Mouse (Mus musculus): ENCODE results near the gene Med21.

Med21 gene

DNA sequence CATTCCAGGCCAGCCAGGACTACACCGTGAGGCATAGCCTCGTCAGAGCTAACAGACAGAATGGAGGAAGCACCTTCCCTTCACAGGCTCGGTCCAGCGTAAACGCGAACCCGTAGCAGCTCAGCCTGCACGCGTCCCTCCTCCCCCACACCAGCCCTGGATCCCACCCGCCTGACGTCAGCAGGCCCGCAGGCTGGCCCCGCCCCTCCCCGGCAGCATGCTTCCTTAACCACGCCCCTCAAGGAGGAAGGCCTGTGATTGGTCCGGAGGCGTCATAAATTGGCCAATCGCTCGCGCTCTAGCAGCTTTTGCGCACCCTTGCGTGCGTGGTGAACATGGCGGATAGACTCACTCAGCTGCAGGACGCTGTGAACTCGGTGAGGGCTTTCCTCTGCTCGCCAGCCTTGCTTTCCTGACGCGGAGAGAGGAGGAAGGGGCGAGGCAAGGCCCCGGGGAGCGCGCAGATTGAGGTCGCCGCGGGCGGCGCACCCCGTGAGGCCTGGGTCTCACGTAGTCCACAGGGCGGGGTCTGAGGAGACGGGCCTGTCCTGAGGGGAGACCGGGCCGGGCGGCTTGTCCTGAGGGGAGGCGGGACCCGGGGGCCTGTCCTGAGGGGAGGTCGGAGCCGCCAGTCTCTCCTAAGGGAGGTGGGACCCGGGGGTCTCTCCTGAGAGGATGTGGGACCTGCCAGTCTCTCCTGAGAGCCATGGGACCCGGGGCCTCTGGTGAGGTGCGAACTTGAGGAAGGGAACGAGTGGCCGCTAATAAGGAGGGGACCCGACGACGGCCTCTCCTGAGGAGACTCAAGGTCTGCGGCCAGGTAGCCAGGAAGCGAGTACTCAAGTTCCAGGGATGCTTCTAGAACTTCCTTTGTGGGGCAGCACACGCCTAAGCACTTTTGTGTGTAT is at the start of gene Med21, which contains the start of gene Tm7sf3:
Gene Med21, plus strand, starts transcription at position 272 of the 908 bp plus-strand sequence.
Gene Tm7sf3, minus strand, starts transcription at position 549 of the 908 bp plus-strand sequence.
- peak; percentile 98 to 99 for DNase-seq

DNA sequence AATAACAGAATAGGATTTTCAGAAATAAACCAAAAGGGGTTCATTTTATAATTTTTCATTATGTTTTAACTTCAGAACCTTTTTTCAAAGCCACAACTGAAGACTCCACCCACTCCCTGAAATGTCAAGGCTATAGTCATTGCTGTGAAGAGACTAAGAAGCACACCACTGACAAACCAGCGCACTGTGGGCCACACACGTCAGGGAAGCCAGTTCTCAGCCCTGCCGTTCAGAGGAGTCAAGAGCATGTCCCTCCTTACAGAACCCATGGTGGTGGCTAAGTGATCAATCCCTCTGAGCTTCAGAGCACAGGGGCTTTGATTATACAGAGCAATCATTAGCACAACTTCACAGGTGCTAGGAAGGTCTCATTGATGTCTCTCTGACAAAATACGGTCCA is 39.7 kb upstream of the Med21 start:
- DNase-seq: no peak

DNA sequence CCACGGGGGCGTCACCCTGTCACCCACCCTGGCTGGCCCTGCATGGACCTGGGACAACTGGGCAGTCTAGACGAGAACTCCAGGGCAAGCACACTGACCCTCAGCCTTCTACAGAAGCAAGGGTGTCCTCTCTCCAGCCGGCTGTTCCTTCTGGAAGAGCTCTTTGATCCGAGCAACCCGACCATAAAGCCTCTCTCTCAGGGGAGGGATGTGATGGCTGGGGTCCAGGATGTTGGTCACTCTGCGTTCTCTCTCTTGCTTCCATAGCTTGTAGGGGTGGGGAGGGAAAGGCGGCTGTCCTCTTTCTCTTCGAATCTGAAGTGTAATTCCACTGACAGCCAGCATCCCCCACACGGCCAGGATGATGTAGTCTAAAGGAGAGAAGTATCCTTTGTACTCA is 38.7 kb upstream of the Med21 start:
- DNase-seq: no peak

DNA sequence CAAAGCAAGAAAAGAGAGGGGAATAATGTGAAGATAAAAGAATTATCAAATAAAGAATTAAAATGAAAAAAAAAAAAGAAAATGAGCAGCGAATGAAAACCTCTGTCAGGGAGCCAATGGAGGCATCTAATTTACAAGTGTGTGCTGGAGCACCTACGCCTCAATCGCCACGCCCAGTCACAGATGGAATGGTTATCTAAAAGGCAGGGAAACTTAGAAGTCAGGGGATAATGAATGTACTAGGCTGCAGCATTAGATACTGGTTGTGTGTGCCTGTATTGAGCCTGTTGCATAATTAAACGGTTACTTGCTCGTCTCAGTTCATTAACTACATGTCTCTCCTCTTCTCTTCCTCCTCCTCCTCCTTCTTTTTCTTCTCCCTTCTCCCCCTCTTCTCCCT is 31.0 kb upstream of the Med21 start:
- DNase-seq: no peak

DNA sequence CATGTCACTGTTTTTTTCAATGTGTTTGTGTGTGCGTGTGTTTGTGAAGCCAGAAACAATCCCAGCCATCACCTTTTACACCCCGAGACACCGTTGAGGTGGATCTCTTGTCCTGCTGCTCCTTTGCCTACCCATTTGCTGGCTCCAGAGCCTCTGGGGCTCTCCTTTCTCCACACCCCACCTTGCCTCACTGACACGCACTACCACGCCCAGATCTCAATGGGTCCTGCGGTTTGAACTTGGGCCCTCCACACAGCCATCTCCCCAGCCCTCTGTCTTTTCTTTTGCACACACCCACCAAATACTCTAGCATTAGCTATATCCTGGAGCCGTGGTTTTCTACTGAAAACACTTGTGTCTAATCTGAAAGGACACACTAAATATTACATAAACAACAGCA is 30.4 kb upstream of the Med21 start:
- DNase-seq: no peak

DNA sequence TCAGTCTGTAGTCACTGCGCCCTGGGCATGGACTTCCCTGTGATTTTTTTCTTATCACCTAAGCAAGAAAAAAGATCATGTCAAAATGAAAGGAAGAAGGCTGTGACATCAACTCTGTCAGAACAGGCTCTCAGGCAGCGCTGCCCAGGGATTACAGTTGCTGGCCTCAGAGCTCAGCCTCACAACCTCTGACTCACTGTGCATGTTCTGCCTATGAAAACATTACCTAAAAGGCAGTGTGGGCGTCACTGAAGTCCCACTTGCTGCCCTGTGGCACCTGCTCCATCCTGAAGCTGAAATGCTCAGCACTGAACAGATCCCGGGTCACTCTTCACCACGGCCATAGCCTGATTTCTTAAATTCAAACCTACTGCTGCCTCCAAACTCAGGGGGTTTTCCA is 29.6 kb upstream of the Med21 start:
- DNase-seq: no peak

DNA sequence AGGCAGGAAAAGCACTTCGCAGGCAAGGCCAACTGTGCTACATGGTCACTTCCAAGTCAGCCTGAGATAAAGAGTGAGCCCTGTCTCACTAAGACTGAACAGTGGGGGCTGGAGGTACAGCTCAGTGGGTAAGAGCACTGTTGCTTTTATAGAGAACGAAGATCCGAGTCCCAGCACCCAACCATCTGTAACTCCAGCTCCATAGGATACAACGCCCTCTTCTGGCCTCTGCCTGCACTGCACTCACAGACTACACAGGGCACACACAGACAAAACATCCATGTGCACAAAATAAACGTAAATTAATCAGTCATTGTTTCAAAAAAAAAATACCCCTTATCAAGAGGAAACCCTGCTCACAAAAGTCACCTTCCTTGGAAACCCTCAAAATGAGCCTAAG is 28.4 kb upstream of the Med21 start:
- DNase-seq: no peak

DNA sequence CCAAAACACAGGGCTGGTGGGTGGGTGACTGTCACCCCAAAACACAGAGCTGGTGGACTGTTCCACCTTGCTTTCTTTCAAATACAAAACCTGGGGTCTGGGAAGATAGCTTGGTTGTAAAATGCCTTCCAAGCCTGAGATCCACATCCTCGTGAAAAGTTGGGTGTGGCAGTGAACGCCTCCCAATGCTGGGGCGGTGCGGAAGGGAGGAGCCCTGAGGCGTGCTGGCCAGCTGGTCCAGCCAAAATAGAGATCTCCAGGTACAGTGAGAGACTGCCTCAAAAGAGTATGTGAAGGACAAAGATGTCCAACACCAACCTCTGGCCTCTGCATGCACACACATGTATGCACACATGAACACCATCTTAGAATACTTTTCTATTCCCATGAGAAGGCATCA is 27.8 kb upstream of the Med21 start:
- no peak for DNase-seq

DNA sequence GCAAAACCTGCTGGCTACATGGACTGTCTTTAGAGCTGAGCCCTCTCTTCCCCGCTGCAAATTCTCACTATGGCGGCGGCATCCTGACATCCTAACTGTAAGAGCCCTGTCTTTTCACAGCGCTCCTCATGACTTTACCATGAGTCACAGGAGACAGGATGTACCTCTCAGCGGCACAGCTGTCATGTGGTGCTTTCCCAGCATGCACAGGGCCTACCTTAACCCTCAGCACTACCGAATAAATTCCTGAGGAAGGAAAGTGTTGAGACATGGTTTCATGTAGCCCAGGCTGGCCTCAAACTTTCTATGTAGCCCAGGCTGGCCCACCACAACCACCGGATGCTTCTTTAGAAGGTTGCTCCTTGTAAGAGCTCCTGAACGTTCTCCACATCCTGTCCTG is 26.5 kb upstream of the Med21 start:
- DNase-seq: no peak

DNA sequence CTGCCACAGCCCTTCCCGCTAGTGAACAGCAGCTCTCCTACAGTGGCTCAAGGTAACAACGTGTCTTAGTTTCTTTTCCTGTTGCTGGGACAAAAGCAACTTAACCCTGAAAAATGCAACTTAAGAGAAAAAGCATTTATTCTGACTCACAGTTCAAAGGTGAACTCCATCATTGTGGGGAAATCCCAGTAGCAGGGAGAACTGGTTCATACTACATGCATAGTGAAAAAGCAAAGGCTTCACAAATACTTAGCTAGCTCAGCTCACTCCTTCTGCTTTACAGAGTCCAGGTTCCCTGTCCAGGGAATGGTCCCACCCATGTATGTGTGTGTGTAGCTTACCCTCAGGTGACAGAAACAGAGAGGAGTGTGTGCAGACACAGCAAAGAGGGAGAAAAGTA is 25.7 kb upstream of the Med21 start:
- DNase-seq: no peak

DNA sequence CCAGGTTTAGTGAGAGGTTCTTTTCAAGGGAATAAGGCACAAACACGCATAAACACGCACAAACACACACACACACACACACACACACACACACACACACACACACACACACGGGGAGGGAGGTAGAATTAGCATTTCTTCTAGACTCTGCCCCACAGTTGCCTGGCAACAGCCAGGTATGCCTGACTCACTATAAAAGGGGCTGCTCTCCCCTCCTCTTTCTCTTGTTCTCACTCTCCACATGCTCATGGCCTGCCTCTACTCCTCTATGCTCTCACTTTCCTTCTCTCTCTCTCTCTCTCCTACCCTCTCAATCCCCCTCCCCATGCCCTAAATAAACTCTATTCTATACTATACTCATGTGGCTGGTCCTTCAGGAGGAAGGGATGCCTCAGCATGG is 14.2 kb upstream of the Med21 start:
- DNase-seq: no peak

DNA sequence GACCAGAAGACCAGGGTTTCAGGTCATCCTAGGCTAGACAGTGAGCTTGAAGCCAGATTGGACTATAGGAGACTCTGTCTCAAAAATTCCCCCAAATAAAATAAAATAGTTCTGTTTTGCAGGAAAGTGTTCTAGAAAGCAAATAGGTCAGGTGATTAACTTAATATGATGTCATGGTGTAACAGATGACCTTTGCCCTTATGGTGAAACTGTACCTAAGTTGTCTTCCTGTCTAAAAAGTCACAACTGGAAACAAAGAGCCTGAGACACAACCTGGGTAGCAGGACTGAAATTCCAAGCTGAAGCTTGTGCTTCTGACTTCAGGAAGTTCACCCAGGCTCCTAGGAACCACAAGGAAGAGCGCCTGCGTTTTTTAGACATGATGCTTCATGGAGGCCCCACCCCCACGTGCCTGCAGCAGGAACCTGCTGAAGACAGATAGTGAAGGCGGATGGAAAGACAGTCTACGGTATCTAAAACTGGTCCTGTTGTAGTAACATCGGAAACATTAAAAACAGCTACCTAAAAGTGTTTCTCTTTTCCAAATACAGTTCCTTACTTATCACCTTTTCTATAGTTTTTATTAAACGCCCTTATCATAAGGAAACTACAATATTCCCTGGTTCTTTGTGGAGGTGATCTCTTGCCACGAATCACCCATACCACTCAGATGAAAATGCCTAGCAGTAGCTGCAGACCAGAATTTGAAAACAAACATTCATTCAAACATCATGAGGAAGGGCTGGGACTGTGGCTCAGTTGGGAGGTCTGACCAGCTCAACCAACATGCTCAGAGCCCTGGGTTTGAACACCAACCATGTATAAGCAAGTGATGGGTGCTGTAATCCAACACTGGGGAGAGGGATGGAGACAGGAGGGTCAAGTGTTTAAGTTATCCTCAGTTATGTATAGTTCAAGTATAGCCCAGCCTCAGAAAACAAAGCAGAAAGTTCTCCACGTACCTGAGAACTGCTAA is 12.3 kb upstream of the Med21 start:
- no peak for DNase-seq

DNA sequence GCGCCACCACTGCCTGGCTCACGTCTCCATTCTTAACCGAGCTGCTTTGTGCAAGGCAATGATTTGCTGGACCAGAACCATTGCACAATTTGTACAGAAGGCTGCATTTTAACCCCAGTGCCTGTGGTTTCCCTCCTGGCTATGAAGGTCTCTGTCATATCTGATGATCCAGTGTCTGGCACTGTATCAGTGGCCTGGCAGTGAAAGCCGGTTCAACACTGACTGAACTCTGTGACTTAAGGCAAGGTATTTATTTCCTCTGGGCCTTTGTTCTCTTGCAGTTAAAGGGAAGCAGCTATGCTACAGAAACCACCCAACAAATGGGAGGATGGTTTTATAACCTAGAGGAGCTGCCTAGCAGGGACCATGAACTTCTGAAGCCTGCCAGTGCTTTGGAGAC is 11.4 kb upstream of the Med21 start:
- DNase-seq: no peak

DNA sequence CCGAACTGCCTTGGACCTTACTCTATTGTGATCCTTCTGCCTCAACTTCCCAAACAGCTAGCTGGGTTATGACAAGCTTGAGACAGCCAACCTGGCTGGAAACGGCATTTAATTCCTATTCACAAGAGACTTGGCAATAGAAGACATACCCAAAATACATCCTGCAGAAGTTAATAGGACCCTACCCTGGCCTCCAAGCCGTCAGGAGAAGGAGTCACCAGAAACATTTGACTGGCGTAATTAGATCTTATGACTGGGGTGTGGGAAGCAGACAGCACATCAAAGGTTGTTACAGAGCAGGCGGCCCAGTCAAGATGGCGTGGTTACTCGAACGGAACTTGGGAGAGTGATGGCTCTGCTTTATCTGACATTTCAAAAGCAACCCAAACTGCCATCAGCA is 10.5 kb upstream of the Med21 start:
- no peak for DNase-seq

DNA sequence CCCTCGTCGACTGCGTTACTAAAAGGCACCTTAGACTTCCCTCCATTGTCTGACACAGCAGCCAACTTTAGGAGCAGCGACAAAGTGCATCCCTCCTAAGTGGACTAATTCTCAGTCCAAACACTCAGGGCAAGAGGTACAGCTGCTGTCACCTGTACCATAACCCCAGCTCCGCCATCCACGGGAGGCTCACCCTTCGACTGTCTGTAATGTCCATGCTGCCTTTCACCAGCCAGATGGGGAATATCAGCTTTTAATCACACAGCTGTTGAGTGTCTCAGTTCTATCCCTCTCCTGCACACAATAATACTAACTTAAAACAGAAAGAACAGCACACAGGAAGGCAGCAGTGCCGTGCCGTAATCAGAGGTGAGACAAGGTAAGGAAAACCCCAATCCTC is 9.9 kb upstream of the Med21 start:
- DNase-seq: no peak

DNA sequence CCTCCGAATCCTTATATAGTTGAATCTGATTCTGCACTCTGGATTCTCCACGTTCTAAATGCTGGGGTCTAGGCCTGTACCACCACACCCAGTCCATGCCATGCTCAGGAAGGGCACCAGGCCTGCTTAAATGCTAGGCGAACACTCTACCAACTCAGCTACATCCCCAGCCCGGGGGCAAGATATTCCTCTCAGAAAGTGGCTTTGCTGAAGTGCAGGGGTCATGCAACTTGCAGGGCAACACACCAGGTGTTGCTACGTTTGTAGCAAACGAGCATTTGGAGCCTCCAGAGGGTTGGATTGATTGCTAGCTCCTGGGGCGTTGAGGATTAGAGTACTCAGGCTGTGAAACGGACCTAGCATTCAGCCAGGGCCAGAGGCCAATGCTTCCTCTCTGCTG is 9.2 kb upstream of the Med21 start:
- no peak for DNase-seq

DNA sequence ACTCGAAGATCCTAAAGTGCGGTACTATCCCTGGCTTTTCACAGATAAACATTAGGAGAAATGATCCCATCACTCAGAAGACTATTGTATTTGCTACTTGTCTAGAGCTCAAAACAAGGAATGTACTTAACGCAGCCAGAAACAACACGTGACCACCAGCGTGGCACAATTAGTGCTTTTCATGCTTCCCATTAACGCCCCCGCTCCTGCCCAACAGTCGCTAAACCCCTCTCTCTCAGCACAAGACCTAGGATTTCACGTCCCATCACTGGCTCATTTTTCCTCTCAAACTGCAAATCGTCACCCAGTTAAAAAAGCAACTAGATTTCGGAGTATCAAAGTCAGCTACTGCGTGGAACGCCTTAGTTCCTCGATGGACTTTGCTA is 8.7 kb upstream of the Med21 start:
- peak; percentile 37 to 44 for DNase-seq

DNA sequence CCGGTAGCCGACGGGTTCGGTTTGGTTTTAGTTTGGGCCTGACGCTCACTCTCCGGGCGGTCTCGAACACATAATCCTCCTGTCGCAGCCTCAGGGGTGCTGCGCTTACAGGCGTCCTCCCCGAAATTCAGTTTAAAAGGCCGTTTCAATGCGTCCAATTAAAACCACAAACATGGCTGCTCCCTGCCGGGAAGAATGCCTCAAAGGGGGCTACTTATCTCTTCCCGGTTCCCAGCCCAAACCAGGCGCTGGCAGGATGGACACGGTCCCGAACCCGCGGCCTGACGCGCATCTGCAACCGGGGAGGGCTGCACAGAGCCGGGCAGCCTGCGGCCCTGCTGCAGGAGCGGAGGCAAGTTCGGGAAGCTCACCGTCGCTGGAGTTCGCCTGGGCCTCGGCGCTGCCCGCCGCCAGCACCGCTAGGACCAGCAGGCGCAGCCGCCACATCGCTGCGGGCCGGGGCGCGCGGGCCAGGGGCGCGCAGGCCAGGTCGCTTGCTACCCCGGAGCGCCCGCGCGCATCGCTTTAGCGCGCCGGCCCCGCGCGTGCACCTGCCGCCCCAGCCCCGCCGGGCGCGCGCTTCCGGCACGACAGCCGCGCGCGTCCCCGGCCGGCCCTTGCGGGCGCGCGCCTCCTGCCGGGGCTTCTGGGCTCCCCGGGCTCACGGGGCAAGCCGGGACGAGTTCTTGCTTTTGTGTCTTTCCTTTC is 8.2 kb upstream of the Med21 start:
- DNase-seq: peak; percentile 62 to 68

DNA sequence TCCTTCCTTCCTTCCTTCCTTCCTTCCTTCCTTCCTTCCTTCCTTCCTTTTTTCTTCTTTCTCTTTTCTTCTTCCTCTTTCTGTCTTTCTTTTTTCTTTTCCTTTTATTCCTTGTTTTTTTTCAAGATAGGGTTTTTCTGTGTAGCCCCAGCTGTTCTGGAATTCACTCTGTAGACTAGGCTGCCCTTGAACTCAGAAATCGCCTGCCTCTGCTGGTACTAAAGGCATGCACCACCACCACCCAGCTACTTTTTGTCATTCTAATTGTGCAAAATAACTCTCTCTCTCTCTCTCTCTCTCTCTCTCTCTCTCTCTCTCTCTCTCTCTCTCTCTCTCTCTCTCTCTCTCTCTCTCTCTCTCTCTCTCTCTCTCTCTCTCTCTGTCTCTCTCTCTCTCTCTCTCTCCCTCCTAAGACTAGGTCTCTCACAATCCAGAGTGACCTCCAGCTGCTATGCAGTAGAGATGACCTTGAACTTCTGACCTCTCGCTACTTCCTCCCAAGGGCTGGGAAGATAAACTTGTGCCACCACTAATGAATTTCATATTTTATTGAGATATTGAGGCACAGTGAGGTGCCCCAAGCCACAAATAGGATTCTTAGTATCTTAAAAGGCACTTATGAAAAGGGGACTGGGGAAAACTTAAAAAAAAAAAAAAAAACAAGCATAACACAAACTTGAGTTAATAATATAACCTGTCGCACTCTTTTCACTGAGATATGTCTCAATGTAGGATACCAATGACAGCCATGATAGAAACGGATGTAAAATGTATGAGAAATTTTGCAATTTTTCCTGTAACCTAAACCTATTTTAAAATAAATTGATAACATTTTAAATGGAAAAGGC is 7.4 kb upstream of the Med21 start:
- no peak for DNase-seq

DNA sequence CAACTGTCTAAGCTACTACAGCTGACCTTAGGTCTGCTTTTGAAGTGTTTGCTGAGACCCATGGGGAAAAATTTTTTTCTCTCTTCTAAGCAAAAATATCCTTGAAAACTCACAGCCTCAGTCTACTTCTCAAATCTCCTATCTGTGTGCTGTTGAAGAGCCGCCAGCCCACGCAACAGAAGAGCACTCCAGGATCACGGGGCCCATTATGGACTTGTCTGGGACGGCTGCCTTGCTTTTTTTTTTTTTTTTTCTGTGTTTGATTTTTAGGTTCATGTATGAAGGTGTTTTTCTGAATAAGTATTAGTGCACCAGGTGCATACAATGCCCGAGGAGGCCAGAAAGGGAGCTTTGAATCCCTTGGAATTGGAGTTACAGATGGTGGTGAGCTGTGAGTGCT is 5.9 kb upstream of the Med21 start:
- no peak for DNase-seq

DNA sequence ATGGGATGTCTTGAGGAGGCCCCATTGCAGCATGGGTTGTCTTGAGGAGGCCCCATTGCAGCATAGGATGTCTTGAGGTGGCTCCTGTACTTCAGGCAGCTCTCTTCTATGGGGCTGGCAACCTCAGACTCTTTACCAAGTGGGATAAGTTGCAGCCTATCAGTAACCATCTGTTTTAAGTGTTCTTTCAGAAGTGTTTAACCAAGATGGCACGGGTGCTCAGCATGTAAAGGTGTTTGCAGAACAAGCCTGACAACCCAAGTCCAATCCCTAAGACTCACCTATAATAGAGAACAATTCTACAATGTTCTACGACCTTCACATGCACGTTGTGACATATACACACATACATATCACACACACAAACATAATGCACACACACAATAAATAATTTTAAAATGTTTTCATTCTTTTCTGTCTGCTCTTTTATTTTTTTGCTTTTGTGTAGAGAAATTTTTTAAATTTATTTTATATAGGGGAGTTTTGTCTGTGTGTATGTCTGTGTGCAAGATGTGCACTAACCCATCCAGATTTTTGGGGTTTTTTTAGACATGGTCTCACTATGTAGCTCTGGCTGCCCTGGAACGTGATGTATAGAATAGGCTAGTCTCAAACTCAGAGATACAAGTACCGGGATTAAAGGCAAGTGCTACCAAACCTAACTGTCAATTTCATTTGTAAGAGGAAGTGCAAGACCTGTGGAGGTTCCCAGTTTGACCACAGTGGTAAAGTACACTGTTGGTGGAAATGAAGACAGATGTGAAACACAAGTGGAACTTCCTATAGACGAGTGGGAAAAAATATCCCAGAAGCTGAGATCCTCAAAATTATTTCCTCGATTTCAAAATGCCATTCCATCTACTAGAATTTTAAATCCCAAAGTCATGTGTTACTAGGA is 2.0 kb upstream of the Med21 start:
- no peak for DNase-seq

Measured in lung, adult 18-20 months (tissue).